Mouse (Mus musculus) megakaryocyte, embryonic 14.5 days (primary cell): ENCODE results near the gene Qk.

ENCODE experiments used
- FLI1 ChIP-seq: IDR thresholded peaks from 2 replicates; pipeline ENCODE4 v1.6.1; 2012; ENCODE audit warnings: low read length, inconsistent platforms, mixed read lengths
- GATA1 ChIP-seq: IDR thresholded peaks from 3 replicates; pipeline ENCODE4 v1.6.1; 2012; ENCODE audit warnings: mixed read lengths, low read length, inconsistent platforms, borderline replicate concordance

- TF ChIP-seq GATA1: no peak
- TF ChIP-seq FLI1: no peak
Observed at GRCm38 (mm10) chr17:10326596-10327045, 7.0 kb upstream of the Qk start.
